Mouse (Mus musculus) heart, postnatal 25 days (tissue): ENCODE measurements around the gene Gm20388. TPM values are rescaled to one million over a fixed set of nuclear protein-coding genes. Genes with fewer than 3 reads are reported as not detected.
A peak's percentile ranks its signal among the peaks of the same experiment; 100 is the strongest.

Experiments
- DNase-seq: peaks from one replicate; pipeline ENCODE4 v3.0.0; 2022; ENCODE audit warnings: low spot score
- intact Hi-C: fragments of 180-260 bp; cut with DNase I; formaldehyde crosslinking; loops from one replicate; pipeline ENCODE4 v1.15.1; 2025
- total RNA-seq, 2 experiments: library from RNA; stranded (reverse); gene quantifications; 2 replicates each; pipeline ENCODE4 v1.2.3; 2021

The Gm20388 gene
- total RNA-seq, 2 experiments from 2014 or later, result 2.7 TPM; not detected in 1

DNA sequence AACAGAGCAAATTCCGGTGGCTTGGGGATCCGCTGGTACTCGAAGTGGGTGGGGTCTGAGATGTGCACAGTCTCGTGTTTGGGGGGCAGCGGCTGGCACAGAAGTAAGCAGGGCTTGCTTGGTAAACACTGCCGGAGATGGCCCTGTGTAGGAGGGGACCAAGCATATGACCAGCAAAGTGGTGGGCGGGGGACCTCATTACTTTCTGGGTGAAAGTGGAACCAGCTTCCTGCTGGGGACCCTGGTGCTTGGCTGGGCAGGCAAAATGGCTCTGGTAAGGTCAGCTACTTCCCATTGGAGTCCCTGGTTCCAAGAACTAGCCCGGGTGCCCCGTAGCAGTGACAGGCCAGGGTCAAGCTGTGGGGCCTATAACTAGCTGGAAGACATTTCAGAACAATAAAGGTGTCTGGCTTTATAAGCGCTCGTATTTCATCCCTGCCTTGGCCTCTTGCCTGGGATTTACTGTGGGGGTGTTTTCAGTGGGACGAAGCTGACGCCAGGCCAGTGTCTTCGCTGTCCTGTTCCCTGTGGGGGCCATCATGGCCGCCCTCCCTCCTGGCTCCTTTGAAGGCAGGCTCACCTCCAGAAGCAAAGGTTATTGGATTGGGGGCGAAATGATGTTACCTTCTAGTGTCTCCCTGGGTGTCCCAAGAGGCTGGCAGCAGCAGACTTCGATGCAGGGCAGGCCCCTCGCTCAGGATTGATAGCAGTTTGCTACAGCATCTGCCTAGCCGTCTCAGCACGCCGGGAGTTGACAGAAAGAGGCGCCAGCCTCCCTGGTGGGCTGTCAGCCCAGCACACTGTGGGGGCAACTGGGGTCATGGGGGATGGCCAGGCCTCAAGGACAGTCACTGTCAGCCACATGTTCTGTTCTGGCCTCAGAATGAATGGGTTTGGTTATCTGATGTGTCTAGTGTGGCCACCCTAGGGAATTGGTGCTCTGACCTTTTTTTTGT lies 466.5 kb downstream of the Gm20388 start:
- no peak for DNase-seq
- intact Hi-C loops, result no loop called here

DNA sequence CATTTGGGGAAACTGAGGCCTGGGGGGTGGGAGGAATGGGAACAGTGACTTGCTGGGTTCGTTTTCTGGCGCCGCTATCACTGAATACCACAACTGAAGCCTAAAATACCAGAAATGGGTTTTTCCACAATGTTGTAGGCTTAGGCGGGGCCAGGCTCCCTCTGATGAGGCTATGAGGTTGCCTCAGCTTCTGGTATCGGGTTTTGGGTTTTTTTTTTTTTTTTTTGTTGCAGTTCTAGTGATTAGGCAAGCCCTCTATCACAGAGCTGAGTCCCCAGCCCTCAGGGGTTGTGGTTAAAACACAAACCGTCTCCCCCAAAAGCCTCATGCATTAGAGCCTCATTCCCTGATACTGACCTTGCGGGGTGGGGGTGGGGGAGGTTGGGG lies 467.2 kb downstream of the Gm20388 start:
- intact Hi-C loops, result no loop called here
- no peak for DNase-seq

DNA sequence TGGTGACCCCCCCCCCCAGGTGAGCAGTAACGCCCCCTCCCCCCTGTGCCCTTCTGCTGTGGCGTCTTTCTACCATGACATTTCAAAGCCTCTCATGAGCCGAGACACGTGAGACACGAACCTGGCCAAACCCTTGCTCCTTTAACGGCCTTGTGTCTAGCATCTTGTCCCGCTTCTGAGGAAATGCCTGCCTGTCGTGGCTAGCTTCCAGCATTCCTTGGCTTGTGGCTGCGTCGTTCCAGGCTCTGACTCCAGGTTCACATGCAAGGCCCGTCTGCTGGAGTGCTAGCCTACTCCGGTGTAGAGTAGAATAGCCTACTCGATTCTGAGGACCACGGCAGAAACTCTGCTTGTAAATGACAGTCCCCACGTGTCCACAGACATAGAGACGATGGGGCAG lies 467.7 kb downstream of the Gm20388 start:
- peak; percentile 55 for DNase-seq
- intact Hi-C loops, result no loop called here

DNA sequence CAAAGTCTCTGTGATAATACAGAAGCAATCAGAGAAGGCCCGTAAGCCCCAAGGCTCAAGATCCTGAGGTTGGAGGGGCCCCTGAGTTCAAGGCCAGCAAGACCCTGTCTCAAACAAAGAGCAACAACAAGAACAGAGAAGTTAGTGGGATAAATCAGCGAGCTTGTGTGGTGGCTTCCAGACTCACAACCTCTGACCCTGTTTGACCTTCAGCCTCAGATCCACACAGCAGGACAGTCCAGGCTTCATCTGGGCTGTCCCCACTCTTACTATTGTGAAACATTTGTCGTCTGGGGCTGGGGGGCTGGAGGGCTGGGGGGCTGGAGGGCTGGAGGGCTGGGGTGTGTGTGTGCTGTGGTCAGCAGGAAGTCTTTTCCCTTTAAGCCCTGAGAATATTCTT lies 468.4 kb downstream of the Gm20388 start:
- no peak for DNase-seq

DNA sequence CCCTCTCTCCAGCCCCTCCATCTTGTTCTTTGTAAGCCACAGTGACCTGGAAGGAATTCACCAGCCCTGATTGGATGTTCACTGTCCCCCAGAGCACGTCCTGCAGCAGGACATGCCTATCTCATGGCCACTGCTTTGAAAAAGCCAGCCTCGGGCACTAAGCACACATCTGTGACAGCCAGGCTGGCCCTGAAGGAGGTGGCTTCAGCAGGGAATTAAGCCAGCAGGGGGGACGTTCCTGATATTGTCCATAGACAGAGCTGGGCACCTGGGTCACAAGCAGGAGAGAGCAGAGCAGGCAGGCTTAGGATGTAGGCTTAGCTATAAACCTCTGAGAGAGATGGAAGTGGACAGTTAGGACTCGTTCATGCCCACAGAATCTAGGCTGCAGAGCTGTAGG lies 471.2 kb downstream of the Gm20388 start:
- DNase-seq, result no peak
- intact Hi-C loops, result no loop called here

More for the DNA sequence above, 468.4 kb downstream of the Gm20388 start:
- intact Hi-C loops, result no loop called here

DNA sequence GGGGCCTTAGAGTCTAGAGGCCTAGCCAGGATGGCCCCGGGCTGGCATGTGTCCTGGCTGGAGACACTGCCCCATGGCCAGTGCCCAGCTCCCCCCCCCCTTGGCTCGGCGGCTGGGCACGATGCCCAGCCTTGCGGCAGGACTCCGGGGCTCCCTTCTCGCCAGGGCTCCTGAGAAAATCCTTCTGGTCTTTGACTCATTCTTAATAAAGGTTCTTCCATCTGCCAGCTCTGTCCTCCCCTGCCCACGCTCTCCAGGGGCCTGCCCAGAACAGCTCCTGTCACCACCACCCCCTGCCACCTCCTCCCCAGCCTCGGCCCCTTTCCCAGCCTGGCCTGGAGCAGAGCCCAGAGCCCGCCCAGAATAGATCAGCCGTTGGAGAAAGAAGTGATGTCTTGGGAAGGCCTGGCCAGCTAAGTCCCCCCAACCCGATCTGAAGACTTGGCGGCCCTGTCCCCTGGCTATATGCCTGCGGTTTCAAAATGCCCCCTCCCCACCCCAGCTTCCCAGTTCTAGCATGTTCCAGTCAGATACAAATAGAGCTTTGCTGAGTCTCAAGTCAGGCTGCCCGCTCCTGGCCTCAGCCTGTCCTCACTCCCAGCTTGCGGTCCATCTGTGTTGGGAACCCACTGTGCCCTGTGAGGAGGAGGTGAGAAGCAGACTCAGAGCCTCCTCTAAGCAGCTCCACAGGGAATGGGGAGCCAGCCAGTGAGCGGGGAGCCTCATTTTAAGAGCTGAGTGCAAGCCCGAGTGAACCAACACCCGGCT lies 472.0 kb downstream of the Gm20388 start:
- intact Hi-C loops, result no loop called here
- peak; percentile 87 for DNase-seq

DNA sequence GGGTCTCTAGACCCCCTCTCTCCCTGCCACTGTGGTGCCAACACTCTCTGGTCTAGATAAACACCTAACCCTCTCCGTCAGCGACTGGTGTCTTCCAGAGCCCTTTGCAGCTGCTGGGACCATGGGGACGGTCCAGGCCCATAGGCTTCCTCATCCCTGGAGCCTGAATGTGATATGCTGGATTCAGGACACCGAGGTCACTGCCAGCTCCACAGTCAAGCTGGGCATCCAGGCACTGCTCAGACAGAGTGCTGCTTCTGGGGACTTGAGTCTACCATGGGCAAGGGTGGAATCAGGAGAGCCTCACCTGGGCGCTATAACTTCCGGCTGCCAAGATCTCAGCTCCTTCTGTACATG lies 472.5 kb downstream of the Gm20388 start:
- intact Hi-C loops, result no loop called here
- no peak for DNase-seq

DNA sequence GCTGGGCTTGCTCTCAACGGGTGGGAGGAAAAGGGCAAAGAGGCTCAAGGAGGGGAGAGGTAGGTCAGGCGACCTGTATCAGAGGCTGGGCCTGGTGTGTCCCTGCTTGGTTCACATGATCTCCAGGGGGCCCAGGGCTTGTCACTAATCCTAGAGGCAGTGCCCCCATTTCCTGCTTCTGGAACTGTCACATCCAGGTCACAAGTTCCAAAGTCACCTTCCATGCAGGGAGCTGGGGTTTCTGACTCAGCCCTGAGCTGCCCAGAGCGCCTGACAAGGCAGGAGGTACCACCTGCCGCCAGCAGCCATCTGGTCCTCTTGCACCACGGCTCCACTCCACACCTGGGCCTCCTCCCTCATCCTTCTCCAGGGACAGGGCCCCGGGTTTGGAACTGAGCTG lies 473.1 kb downstream of the Gm20388 start:
- intact Hi-C loops, result no loop called here
- no peak for DNase-seq

DNA sequence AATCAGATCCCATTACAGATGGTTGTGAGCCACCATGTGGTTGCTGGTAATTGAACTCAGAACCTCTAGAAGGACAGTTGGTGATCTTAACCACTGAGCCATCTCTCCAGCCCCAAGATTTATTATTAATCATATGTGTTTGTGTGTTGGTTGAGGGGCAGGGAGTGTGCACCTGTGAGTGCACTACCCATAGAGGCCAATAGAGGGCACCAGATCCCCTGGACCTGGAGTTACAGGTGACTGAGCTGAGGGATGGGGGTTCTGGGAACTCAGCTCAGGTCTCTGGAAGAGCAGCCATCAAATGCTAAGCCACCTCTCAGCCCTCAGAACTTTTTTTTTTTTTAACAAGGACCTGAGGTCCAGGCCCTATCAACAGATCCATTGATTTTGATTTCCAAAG lies 474.1 kb downstream of the Gm20388 start:
- DNase-seq, result no peak
- intact Hi-C loops, result no loop called here

DNA sequence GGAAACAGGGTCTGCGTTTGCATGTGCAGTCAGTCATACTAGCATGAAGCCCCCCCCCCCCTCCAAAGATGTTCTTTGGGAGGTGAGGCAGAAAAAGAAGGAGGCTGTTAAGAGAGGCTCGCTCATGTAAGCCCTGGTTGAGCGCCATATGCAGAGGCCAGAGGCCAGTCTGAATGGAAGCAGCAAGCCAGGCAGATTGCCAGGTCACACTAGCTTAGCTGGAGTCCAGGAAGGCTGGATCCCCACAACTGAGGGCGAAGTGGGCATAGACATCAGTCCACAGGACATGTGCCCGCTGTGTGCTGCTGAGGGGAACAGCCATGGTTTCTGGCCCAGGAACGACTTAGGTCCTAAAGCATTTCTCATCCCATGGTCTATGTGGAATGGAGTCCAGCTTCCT lies 477.6 kb downstream of the Gm20388 start:
- intact Hi-C loops, result no loop called here
- no peak for DNase-seq

DNA sequence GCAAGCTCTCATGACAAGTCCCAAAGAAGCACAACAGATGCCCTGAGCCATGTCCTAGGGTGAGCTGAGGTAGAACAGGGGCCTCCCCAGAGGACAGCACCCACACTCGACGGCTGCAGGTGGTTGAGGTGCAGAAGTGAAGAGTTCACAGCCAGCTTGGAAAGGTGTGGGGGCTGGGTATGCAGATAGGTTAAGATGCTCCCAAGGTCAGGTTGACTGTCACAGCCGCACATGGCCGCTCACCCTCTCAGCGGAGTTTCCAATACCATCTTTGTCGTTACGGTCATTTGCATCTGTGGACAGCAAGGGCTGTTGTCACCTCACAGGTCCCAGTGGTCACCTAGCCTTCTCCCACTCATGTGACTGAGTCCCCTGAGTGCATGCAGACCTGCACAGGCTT lies 480.0 kb downstream of the Gm20388 start:
- DNase-seq, result no peak
- intact Hi-C loops, result no loop called here

DNA sequence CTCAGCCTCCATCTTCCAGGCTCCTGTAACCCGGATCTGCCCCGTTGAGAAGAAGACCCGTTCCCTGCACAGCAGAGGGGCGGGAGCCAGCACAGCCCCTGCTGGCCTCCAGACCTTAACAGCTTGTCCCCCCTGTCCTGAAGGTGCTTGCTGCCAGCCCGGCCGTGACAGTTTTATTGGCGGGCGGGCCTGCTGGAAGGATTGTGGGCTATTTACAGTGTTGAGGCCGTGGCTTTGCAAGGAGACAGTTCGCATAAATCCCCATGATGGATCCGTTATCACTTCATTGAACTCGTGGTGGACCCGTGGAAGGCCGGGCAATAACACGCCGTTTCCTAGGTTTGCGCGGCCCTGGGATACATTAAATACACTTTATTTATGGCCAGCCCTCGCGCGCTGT lies 481.2 kb downstream of the Gm20388 start:
- intact Hi-C loops, result no loop called here
- no peak for DNase-seq

DNA sequence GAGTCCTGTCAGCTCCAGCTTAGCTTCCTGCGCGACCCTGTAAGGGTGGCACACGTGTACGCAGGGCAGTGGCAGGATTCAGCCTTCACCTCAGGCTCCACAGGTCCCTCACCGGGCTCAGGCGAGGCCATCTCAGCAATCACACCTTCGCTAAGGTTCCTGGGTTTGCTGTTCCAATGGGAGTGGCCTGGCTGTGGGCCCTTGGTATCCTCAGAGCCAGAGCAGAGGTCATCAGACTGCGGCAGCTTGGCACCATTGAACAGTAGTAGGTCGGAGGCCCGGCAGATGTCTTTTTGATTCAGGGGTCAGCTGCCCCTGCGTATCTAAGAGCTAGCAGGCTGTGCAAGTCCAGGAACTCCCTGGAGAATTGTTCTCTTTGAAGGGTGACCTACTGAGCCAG lies 482.4 kb downstream of the Gm20388 start:
- intact Hi-C loops, result no loop called here
- DNase-seq, result no peak

DNA sequence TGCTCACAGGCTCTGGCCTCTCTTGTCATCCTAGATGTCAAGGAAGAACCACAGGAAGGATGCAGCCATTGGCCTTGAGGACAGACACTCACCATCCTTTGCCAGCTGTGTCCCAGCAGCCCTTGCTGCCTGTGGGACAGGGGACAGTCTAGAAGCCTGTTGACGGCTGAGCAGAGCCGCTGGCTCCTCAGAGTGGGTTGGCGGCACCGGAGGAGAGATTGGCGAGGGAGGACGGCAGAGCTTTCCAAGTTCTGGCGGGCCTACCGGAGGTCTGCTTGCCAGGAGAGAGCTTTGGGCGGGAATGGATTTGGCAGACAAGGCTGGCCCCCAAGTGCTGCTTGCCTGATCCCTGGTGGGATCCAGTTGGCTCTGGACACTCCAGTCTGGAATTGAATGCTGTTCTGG lies 483.2 kb downstream of the Gm20388 start:
- peak; percentile 33 for DNase-seq
- intact Hi-C loops, result no loop called here

DNA sequence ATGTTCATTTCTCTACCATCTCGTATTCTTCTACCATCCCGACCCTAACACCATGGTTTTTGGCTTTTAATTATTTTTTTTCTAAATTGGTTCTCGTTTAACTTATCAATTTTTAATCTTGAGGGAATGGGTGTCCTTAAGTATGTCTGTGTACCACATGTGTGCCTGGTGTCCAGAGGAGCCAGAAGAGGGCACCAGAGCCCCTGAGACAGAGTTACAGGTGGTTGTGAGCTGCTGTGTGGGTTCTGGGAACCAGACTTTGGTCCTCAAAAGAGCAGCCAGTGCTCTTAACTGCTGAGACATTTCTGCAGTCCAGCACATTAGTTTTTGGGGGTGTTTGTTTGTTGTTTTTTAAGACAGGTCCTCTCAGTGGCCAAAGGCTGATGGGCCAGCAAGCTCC lies 485.3 kb downstream of the Gm20388 start:
- intact Hi-C loops, result no loop called here
- DNase-seq, result no peak

DNA sequence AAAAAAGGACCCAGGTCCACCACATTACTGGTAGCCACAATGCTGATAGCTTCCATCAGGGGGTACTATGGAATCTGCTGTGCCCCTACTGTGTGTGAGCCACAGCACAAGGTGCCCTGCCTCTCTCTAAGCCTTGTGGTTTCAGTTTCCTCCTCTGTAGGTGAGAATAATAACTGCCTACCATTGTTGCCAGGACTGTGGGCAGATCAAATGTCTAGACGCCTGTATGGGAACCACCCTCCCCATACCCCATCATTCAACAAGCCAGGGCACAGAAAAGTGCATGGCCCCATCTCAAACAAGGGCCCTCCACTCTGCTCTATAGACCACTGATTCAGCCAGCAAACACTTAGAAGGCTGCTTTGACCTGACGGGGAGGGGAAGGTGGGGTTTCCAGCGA lies 486.1 kb downstream of the Gm20388 start:
- no peak for DNase-seq
- intact Hi-C loops, result no loop called here

DNA sequence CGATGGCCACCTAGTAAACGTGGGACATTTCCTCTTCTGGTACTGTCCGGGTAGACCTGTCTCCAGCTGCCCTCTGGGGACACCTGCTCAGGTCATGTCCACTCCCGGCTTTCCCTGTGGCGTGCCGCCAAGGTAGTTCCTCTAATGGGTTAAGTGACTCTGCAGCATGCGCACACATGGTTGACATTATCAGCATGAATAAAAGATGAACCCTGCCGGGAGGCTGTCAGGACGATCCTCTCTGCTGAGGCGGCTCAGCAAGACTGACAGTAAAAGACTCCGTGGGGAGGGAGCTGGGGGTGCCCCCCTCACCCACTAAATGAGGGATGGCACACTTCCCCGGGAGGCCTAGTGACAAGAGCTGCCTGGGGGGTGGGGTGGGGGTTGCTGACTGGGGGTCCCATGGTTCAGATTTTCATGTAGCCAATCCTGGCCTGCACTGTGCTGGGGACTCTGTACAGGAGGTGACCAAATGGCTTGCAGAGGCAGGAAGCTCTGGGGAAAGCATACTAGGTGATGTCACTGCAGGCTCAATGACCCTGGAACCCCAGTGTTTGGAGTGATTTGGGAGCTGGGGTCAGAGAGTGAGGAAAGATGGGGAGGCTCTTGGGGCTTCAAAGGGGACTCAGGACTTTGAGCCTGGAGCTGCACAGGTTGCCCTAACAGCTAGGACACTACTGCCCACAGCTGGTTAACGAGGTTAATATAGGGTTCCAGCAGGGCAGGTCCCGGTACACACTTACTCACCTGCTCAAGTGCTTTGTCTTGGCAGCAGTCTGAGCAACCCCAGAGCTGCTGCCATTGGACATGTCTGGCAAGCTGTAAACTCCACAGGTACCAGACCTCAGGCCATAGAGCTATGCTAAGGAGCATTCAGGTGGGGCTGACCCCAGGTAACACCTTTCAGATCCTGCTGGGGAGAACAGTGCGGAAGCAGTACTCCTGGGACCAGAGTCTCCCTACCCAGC lies 487.1 kb downstream of the Gm20388 start:
- intact Hi-C loops, result no loop called here
- DNase-seq, result no peak

DNA sequence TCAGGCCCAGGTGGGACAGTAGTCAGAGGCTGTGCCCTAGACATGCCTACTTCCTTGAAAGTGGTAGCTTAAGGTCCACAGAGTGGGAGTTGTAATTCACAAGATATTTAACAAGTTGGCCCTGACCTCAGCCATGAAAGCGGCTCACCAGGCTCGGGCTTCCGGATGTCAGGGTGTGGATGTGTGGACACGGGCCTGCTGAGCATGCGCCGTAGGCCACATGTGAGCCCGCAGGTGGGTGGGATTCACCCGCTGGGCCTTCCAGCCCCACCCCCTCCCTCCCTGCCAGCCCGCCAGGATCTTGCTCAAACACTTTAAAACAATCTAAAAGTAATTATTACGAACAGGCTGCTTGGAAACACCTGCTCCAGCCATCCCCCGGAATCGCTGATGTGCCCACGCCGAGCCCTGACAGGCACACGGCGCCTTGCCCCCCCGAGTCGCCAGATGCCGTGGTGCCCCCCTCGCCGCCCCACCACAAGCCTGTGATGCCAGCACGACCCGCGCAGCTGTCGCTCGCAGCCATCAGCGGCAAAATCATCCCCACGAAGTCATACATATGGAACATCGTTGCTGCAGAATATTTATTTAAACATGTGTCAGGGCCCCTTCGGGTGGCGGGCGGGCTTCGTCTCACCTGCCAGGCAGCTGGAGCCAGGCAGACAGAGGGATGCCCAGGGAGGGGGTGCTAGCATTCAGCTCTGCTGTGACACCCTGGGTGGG lies 488.7 kb downstream of the Gm20388 start:
- intact Hi-C loops, result no loop called here
- no peak for DNase-seq

DNA sequence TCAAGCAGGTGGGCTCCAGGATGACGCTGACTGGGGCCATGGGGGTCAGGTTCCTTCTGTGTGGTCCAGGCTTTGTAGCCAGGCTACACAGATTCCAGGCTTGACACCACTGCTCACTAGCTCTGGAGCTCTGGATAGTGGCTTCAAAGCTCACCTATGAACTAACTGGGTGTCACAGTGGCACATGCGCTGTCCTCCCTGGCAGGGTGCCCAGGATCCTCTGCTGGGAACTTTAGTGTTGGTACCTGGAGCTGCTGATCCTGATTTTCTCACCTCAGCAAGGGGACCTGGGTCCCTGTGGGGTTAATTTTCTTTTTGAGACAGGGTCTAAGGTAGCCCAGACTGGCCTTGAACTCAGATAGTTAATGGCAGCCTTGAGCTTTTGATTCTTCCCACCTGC lies 490.6 kb downstream of the Gm20388 start:
- no peak for DNase-seq
- intact Hi-C loops, result no loop called here

DNA sequence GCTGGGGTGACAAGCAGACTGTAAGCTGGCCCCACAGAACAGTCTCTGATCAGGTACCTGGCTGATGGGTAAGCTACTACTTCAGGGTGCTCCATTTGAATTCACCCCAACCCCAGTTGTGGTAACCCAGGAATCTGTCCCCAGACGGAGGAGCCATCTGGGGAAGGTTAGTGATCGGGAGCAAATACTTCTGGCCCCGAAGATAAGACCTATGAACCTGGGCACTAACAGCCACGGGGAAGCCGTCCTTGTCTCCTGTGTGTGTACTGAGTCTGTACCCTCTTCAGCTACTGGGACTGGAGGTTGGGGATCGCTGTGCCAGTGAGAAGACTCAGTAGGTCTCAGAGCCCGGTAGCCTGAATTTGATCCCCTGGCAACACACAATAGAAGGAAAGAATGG lies 491.1 kb downstream of the Gm20388 start:
- DNase-seq, result no peak
- intact Hi-C loops, result no loop called here
